Mouse (Mus musculus) liver, postnatal 0 days (tissue): ENCODE data around the gene Foxo3.

Experiments used
- CTCF ChIP-seq: sonication (generic); IDR thresholded peaks from 2 replicates; pipeline ENCODE4 v1.5.1; 2016; ENCODE audit warnings: antibody characterized with exemption, low read depth
- EP300 ChIP-seq: IDR thresholded peaks from 2 replicates; pipeline ENCODE4 v1.6.1; 2016; ENCODE audit warnings: antibody characterized with exemption, low read depth, mild to moderate bottlenecking

GRCm38 (mm10) chr10:42148326-42148725 is 128.2 kb downstream of the Foxo3 start:
- TF ChIP-seq CTCF (no peak), EP300 (no peak)
